Mouse (Mus musculus) lung, postnatal 25 days (tissue): Measurements from ENCODE around the gene Cdk2ap1.
A peak's percentile ranks its signal among the peaks of the same experiment; 100 is the strongest.
"Not testable (repeated sequence)": the region's sequence is repeated elsewhere in the genome, so short reads cannot be mapped to it uniquely, and the experiment has no call there.

Experiments
- DNase-seq: peaks from one replicate; pipeline ENCODE4 v3.0.0; 2022; ENCODE audit warnings: low spot score

Cdk2ap1 gene

DNA sequence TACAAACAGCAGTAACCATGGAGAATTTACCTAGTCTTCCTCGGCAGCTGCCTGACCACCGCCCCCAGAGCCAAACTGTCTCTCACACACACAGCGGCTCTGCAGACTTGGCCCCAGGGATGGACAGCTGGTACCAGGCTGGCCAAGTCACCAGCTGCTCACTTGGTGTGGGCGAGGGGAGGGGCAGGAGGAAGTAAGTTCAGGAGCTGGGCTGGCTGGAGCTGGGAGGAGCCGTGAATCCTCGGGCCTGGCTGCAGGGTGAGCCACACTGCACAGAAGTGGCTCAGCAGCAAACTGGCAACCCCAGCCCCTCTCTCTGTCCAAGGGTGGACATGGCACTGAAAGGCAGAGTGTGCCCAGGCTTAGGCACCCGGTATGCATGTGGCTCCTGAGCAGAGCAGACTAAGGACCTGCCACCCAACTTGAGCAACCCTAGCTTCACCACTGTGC lies 11.7 kb downstream of the Cdk2ap1 start:
- peak; percentile 69 for DNase-seq

DNA sequence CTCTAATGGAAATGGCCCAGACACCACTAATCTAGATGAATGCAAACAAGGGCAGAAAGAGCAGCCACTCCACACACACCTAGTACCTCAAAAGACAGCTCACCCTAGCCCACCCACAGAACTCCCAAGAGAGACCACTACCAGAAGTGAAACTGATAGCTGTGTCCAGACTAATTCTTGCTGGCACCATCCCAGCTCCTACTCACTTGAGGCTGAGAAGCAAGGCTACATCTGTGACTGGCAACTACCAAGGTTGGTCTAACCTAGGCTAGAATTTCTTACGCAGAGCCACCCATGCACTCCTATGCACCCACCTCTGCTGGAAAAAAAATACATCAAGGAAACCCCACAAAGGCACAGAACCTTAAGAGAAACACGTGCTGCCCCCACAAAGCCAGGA lies 12.5 kb downstream of the Cdk2ap1 start:
- DNase-seq: no peak

DNA sequence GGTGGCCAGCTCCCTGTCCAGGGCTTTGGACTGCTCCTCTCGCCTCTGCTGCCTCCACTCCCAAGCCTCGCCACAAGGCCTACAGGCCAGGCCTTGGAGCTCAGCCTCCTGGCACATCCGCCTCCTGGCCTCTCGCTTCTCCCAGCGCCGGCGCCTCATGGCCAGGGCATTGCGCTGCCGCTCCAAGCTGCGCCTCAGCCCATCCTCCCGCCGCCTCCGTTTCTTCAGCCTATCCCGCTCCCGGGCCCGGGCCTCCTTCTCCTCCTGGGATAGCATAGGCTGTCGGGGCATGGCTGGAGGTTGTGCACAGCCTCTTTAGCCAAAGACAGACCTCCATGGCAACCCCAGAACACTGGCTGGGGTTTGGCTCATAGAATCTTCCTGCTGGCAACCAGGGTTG lies 13.7 kb downstream of the Cdk2ap1 start:
- DNase-seq: no peak

DNA sequence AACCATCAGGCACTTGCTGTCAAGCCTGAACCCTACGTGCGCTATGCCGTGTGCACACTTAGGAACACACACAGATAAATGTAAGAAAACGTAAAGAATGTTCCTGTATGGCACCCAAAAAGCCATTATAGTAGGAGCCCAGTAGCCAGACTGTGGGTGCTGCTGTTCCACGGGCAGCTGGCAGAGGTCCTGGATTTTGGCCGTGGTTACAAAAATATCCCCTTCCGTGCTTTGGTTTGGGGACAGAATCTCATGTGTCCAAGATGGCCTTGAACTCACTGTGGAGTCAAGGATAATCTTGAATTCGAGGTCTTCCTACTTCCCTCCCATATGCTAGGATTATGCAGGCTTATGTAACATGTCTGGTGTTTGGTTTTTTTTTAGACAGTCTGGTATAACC lies 20.0 kb downstream of the Cdk2ap1 start:
- no peak for DNase-seq

DNA sequence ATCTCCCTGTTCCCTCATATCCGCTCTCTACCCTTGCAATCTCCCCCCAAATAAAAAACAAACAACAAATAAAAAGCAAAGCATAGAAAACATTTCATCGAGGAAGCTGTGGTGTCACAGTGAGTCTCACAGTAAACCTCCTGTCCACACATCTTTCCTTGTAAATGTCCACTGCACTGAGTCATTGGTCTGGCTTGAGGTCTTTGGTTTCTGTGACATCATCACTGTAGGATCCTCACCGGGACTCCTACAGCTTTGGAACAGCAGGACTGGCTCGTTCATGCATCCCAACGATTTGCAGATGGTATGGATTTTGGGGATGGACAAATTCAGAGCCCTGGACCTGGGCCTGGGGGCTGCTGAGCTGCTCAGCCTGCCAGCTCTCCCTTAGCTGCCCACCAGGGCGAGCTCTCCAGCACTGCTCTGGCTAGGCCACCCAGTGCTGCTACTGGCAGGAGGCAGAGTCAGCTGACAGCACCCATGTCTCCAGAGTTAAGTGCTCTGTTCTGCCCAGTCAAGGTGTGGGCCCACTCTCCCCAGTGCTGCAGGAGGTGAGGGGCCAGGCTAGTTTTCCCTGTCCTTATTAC lies 21.0 kb downstream of the Cdk2ap1 start:
- not testable (repeated sequence) for DNase-seq

DNA sequence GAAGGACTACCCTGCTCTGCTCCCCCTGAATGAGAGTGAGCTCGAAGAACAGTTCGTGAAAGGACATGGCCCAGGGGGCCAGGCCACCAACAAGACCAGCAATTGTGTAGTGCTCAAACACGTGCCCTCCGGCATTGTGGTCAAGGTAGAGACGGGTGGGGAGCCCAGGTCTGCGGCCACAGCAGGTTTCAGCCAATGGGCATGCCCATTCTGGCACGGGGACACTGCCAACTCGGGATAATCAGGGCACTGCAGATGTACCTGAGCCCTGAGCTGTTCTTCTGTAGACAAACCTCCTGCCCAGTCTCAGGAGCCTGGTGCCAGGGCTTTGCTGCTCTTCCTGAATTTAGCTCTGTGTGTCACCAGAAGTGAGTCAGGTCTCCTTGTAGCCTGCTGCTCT lies 24.1 kb downstream of the Cdk2ap1 start:
- no peak for DNase-seq

DNA sequence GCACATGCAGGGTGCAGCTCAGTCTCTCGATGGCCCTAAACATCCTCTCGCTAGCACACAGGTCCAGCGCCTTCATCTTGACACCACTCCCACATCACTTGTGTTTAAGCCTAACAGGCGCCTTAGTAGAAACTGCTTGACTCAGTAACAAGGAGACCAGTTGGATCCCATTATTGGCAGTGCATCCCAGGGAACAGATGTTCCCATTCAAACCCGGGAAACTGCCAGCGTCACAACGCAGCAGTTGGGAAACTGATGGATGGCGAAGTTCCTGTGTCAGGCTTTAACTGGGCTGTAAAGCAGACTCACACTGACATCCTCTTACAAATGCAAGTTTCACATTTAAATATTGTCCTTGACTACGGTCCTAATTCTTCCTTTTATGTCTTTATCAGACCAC lies 25.0 kb downstream of the Cdk2ap1 start:
- DNase-seq: peak; percentile 56

DNA sequence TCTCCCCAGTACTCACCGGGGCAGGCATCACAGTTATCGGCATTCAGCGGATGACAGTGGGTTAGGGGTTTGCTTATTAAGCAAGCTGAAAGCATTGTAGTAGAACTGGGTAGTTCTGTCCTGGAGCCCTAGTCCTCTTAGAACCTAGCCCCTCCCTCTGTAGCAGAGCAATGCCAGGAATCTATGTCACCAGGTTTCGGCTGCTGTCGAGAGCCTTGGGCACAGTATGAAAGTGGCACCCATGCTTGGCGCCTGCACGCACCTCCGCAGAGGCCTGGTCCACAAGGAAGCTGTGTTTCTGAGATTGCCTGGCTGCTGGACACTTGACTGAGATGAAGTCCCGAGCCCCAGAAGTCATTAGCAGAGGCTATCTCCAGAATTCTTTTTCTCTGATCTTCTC lies 25.8 kb downstream of the Cdk2ap1 start:
- no peak for DNase-seq

DNA sequence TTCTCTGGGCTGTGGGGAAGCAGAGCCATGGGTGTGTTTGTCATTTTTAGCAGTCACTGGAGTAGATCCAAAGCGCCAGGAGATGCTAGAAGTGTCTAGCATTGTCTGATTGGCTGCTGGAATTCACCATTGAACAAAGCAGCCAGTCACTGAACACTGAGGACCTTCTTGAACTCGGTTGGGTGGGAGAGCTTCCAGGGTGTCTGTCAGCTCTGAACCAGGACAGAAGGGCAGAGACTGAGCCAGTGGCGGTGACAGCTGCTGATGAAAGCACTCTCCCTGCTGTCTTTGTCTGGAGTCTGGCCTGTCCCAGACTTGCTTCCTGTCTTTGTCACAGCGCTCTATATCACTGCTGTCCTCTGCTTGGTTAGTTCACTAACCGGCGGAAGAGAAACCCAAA lies 28.5 kb downstream of the Cdk2ap1 start:
- peak; percentile 61 for DNase-seq

DNA sequence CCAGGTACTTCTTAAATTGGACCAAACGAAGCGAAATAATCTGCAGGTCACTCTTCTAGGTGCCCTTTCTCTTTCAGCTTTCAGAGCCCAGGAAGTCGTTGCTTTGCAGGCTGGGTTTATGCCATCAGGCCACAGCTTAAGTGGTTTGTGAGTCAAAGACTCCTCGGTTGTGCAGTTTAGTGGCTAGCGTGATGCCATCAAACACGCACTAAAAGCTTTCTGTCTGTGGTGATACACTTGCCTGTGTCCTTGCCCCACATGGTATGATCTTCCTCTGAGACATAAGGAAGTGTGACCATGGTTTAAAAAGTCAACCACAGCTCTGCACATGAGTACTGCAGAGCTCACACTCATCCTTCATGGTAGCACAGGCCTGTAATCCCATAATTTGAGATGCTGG lies 32.8 kb downstream of the Cdk2ap1 start:
- no peak for DNase-seq

DNA sequence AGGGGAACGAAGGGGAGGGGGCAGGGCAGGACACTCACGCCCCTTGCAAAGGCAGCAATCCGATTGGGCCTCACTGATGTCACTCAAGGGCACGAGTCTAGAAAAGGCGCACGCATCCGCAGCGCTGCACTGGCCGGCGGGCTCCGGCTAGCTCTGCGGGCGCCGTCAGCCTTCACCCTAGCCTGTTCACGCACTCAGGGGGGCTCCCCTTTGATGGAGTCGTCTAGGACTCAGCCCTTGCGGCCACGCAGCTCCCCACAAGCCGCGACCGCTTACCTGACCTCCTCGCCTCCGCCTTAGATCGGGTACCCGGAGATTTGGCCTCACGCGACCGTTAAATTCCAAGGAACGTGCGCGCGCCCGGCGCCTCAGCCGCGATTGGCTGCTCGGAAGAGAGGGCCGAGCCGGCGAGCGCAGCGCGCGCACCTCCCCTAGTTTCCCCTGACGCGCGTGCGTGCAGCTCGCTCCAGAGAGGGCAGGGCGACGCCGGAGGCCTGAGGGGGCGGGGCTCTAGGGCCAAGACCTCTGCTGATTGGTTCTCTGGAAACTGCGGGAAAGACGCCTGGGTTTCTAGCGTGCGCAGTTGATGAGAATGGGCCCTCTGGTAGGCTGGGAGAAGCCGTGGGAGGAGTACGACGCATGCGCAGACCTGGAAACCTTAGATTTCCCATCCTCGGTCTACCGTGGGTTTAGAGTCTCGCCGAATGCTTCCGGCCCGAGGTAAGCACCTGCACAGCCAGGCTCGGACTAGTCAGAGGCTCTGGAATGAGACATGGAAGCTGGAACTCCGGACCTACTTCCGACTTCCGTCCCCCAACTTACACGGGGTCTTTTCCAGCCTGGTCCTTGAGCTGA lies 35.1 kb downstream of the Cdk2ap1 start, which contains the start of the genes Mphosph9 and 2810006K23Rik:
TSS of gene Mphosph9 (minus strand) at position 463 of the 855 bp plus-strand sequence.
TSS of gene 2810006K23Rik (plus strand) at position 580 of the 855 bp plus-strand sequence.
- peak; percentile 100 for DNase-seq

DNA sequence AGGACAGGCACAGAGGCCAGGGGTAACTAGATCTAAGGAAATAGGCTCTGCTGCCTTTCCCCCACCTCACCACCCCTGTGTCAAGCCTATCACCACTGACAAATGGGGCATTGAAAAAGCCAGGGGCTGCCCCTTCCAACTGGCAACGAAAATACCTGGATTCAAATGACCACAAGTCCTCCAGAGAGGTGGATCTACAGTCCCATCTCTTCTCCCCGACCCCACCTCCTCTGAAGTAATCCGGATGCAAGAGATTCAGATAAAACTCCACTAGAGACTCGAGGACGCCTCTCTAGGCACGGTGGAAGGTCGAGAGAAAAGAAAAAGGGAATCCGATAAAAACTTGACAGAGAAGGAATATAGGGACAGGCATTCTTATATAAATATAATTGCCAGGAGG lies 36.1 kb downstream of the Cdk2ap1 start:
- DNase-seq: no peak

DNA sequence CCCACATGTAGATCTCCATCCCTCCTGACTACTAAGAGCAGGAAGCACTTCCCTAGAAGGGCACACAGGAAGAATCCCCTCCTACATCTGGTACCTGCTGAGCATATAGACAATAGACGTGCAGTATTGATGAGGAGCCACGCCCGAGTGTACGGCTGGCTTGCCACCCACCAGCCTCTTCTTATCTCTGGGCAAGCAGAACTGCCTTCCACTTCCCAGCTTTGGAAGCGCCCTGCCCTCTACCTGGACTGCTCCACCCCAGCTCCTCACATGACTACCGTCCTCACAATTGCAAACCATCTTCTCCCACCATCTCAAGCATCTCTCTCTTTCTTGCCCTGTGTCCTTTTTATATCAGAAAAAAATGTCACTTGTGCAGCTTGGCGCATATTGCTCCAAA lies 45.2 kb downstream of the Cdk2ap1 start:
- no peak for DNase-seq

DNA sequence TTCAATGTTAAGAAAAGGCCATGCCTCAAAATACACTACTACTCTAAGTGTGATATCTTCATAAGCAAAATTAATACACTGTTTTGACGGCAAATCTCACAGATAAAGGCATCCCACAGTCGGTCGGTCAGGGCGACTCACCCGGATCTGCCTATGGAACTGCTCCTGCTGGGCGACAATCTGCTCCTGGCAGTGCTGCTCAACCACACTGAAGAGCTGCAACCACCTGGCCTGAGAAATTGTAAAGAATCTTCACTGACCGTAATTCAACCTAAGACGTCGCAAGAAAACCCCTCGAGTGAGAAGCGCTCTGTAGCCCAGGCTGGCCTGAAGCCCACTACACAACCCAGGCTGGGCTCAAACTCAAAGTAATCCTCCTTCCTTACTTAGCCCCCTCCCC lies 46.9 kb downstream of the Cdk2ap1 start:
- DNase-seq: no peak

DNA sequence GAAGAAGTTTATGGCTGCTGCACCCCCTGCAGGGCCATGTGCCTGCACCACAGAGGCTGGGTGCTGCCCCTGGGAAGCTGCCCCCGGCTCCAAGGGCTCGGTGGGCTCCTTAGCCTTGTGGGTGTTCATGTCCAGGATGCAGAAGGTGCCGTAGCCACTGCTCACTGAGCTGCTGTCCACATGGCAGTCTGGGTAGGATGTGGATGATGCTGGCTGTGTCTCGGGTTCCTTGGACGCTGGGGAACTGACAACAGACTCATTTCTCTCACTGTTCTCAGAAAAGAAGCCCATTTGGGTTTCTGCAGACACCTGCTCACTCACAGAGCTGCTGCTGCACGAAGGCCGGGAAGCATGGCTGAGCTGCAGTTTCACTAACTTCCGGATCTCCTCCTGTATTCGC lies 47.4 kb downstream of the Cdk2ap1 start:
- no peak for DNase-seq

DNA sequence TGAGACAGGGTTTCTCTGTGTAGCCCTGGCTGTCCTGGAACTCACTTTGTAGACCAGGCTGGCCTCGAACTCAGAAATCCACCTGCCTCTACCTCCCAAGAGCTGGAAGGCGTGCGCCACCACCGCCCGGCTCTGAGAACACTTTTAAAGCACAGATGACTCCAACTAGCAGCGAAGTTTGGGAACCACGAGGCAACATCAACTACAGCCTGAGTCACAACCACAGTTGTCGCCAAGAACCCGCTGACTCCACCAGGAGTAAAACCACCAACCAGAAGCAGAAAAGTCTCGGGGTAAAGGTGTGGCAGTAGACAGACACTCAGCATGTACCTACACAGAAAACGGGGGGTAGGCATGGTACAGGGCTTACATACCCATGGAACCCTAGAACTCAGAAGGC lies 52.8 kb downstream of the Cdk2ap1 start:
- DNase-seq: no peak

DNA sequence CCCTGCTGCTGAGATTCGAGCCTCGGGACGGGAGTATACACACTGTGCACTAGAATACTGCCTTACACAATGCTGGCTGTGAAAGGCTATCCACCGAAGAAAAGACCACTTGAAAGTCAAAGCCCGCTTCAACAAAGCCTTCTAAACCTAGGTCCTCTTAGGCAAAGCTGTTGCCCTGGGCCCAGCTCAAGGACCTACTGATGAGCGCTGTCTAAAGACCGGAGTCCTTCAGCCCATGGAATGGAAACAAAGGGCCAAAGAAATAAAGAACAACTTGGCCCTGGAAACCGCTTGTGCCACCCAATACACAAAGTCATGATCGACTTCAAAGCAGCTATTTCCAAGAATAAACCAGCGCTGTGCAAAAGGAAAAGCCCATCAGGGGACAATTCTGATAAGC lies 53.7 kb downstream of the Cdk2ap1 start:
- no peak for DNase-seq

DNA sequence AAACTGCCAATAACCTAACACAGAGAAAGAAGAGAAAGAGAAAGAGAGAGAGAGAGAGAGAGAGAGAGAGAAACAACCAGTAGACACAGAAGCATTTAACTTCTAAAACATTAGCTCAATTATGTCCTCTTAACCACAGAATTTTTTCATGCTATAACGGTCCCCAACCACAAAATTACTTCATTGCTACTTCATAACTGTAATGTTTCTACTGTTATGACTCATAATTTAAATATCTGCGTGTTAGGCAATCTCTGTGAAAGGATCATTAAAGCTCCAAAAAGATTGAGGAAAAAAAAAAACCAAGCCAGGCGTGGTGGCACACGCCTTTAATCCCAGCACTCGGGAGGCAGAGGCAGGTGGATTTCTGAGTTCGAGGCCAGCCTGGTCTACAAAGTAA lies 60.0 kb downstream of the Cdk2ap1 start:
- not testable (repeated sequence) for DNase-seq

DNA sequence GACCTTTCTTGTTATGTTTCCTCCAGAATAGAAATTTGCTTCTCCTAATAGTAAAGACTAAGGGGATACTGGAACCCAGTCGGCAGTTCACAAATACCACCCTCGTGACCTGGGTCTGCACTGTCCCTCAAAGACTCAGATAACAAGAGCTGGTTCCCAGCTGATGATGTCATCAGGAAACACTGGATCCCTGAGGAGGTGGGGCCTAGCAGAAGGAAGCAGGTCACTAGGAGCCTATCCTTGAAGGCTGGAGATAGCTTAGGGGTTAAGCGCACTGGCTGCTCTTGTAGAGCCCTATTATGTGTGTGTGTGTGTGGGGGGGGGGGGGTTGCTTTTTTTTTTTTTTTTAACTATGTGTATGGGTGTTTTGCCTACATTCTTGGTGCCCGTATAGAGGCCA lies 62.8 kb downstream of the Cdk2ap1 start:
- DNase-seq: no peak

DNA sequence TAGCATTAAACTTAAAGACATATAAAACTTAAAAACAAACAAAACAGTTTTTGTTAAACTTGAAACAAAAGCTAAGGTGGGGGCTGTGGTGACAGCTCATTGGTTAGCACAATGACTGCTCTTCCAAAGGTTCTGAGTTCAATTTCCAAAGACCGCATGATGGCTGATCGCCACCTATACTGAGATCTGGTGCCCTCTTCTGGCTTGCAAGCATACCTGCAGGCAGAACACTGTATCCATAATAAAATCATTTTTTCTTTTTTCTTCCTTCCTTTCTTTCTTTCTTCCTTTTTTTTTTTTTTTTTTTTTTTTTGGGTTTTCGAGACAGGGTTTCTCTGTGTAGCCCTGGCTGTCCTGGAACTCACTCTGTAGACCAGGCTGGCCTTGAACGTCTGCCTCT lies 63.6 kb downstream of the Cdk2ap1 start:
- DNase-seq: peak; percentile 9

DNA sequence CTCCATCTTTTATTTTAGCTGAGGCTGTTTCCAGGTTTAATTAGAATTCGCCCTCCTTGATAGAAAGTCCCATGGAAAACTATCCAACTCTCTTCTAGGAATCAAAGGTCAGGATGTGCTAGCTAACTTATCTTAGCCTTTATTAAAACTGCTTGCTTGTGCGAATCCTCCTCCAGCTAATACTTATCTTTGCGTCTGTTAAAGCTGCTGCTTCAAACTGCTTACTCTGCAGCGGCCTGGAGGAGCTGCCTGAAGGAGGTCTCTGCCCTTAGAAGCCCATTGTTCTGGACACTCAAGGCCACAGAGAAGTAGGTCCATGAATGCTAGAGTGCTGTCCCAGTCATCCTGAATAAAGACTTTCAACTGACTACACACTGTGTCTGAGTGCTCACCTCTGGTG lies 66.4 kb downstream of the Cdk2ap1 start:
- no peak for DNase-seq
